Mouse (Mus musculus): Measurements from ENCODE around the gene Asb2.

The Asb2 gene

DNA sequence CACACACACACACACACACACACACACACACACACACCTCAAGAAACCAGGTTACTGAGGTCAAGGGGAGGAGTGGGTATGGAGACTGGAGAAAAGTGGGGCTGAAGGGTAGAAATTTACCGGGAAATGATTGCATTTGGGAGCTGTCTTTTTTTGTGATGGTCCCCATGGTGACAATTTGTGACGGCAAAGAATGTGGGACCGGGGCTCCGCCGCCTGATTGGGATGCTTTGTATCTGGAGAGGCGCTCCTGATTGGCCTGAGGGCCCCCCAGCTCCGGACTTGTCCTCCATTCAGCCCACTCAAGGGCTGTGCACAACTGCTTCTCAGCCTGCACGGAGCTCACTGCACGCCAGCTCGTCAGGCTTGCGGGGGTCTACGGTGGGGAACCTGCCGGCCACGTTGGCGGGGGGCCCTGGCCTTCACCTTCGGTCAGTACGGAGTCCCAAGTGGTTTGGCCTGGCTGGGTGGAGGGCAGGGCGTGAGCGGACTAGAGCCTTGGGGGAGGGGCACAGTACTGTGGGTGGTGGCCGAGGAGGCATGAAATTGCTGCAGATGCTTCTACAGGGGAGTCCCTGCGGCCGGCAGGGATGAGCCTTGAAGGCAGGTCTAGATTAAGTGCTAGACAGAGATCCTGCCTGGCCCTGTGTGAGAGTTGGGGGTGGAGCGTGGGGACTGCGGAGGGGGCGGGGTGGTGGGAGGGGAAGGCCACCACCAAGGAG is 41.0 kb downstream of the Asb2 start:
- no peak for DNase-seq

DNA sequence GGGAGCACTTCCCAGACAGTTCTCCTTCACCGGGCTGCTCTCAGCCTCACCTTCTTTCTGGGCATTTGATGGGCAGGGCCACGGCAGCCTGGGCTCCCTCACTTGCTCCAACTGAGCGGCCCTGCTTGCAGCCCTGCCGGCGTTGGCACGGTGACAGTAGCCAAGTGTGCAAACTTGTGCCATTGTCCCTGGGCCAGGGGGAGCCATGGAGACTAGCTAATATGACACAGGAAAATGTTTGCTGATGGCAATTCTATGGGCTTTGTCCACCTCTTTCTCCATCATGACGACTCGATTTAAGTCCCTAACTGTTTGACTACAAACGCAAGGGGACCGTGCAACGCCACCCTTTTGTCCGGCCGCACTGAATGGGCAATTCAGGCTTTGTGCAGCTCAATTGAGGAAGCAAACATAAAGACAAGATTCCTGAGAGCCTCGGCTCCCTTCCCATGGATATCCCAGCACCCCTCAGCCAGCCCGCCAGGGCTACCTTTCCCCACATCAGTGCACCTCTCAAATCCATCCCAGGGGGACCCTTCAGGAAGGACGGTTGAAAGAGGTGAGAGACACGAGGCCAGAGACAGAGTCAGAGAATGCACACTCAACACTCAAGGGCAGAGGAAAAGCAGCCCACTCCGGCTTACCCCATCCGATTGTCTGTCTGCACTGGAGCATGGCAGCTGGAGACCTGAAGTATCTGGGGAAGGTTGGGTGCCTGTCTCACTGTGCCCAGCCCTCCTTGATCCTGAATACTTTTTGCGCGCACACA is 41.7 kb downstream of the Asb2 start:
- no peak for DNase-seq

DNA sequence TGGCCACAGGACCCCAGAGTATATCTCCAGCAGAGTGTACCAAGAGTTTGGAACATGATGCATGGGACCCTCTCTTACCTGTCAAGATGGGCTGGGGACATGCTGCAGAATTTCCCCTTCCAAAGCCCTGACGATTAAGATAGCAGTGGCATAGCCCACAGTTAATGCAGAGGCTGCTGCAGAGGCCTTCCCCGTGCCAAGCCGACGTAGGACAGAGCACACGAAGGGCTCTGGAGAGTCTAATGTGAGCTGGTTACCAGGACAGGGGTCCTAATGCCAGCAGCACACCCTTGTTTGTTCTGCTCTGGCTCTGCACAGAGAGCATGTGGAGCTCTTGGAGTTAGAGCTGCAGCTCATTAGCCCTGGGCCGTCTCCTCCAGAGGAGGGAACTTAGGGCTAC is 42.5 kb downstream of the Asb2 start:
- DNase-seq, result no peak

DNA sequence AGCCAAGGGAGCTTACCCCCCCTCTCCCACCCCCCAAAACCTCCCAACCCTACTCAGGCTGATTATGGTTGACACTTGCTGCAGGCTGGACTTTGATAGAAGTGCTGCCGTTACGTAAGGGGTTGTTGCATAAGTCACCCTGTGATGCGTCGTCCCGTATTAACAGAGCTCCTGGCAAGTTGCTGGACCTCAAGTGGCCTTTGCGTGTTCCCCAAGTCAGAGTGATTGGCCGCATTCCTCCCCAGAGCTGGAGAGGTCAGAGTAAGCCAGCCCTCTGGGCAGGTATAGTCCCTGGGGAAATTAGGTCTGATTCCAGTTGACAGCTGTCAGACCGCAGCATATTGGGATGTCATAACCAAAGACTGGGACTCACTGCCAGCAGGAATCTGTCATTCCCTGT is 43.9 kb downstream of the Asb2 start:
- DNase-seq, result no peak

DNA sequence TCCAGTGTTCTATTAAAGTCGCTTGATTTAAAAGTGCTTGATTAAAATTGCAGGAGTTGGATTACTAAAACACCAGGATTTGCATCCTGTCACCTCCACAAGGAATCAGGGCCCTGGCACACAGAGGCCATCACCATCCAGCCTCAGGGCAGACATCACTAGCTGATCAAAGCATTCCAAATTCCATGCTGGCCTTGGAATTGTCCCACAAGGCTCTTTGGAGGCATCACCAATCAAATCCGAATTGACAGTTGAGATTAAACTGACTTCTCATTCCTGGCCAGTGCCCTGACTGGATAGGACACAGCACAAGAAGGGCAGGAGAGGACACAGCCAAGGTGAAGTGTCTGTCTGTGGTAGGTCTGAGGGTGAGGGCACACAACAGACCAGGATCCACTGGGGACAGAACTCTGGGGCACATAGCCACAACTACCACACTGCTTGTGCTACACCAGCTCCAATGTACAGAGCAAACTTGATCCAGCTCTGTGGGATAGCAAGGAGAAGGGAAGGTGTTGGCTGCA is 45.0 kb downstream of the Asb2 start, which contains the start of gene Fam181a:
Fam181a (plus strand) TSS at position 232 of the 524 bp plus-strand sequence.
- DNase-seq, result no peak

DNA sequence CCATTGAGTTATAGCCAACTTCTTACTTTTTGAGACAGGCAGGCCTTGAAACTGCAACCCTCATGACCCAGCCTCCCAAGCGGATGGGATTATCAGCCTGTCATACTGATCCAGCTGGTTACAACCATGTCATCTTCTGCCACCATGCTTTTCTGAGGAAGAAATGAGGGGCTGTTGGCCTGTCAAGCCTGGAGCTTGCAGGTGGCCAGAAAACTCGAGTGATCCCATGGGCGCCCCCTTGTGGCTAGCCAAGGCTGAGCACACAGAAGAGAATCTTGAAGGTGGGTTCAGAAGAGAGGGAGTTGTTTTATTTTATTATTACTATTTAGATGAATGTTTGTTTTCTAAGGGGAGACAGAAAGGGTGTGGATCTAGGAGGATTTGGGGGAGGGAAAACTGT is 49.1 kb downstream of the Asb2 start:
- no peak for DNase-seq

DNA sequence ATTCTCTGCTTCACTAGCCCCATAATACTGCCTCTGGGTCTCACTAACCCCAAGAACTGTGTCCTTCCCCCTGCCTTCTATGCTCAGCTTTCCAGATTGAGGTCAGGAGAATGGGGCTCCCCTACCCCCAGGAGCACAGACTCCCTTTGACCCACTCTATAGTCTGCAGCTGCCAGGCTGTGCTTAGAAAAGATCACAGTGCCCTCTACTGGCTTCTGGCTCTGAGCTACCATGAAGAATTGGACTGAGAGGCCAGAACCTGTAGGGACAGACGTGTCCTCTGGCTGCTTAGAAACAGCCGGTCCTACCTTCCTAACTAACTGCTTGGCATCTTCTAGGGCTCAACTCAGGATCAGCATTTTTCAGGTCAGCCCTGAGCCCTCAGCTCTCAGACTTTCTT is 49.6 kb downstream of the Asb2 start:
- DNase-seq, result no peak

DNA sequence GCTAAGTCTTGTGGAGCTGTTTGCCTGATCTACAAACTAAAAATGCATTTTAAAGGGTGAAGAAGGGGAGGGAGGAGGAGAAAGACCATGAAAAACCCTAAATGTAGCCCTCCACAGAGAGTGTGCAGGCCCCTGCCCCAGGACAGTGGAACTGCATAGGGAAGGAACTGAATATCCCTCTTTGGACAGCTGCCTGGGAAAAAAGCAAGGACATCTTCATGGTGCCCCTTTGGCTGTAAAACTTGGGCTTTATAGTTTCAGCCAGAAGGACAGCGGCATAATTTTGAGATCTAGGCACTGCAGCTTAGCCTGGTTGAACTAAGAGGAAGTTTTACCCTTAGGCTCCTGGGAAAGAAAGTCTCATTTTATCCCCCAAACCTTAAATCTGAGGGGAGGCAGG is 52.8 kb downstream of the Asb2 start:
- no peak for DNase-seq

DNA sequence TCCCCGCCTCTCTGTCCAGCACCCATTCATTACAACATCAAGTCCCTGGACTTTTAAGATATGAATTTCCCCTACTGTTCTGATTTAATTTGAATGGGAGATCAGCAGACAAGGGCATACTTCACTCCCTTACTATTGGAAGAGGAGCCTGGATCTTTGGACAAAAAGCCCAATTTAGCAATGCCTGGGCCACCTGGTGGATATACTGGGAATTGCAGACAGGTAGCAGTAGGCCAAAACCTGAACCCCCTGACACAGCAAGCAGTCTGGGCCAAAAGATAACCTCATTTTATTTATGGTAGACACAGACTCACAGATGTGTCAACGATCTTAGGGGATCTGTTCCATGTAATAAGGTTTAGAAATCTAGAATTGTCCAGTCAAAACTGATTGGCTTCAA is 54.2 kb downstream of the Asb2 start:
- peak; percentile 50 for DNase-seq

DNA sequence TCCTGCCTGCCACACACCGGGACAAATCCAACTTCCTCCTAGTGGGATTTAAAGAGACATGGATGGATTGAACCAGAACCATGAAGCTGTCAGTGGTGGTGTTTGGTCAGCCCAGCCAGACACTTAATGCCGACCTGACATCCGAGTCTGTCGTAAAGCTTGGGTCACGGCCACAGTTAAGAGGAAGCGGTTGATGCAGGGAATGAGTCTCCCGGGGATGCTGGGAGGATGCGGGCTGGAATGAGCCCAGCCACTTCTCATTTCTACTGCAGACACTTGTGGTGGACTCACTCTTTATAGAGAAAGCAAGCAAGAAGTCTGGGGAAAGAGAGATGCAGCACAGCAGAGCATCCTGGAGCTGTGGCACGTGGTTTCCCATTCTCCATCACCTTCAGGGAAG is 55.3 kb downstream of the Asb2 start:
- no peak for DNase-seq

DNA sequence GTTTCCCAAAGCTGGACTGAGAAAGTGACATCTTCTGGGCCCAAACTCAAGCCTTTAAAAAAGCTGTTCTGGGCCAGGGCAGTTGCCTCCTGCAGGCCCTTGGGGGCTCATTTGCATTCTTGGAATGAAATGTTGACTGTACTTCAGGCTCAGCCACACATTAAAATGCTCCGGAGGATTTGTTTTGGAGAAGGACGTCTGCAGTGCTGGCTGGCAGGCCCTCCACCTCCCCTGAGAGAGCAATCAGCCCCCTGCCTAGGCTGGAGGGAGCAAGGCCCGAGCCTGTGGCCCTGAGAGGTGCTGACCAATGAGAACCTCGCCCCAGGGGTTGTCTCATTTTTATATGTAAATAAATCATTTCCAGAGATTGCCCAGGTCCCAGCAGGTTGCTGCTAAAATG is 59.5 kb downstream of the Asb2 start:
- DNase-seq, result no peak

DNA sequence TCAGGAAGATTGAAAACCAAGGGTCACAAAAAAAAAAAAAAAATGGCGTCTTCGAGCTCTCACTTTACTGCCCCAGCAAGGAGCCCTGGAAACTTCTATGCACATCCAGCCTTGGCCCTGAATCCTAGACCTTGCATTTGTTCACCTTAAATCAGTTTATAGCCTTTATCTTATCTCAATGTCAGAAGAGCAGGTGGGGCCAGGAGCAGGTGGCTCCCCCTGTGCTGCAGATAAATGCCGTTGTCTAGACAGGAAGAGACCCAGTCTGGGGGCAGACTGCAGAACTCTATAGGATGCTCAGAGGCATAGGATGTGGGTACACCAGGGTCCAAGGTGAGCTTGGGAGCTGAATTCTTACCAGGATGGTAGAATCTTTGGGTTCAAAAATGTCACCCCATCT is 63.4 kb downstream of the Asb2 start:
- no peak for DNase-seq

DNA sequence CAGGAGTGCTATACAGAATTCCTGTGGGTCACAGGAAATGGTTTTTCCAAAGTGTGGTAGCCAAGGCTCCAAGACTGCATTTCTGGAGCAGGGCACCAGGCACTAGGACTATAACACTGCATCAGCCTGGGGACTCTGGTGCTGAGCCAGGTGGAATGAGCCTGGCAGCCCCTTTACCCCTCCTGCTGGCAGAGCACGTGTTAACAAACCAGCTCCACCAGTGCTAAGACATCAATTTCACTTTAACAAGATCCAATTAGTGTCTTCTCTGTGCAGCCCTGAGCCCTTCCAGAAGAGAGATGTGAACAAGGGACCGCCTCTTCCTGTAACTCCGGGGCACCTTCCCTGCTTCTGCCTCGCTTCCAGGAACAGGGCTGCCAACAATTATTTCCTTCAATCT is 68.5 kb downstream of the Asb2 start:
- DNase-seq, result no peak

DNA sequence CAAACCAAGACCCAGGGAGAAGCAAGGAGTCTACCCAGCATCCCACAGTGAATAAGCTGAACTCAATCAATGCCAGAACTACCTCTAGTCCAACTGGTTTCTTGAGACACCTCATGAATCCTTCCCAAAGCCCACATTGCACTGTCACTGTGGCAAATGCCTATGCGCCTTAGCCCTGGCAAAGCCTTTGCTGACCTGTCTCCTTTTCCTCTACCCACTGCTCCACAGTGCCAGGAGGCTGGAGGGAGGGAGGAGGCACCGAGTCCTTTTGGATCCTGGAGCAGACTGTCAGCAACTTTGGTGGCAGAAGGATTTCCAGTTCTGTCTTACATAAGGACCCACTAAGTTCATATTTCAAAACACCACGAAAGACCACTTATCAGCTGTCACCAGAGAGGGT is 72.4 kb downstream of the Asb2 start:
- no peak for DNase-seq

DNA sequence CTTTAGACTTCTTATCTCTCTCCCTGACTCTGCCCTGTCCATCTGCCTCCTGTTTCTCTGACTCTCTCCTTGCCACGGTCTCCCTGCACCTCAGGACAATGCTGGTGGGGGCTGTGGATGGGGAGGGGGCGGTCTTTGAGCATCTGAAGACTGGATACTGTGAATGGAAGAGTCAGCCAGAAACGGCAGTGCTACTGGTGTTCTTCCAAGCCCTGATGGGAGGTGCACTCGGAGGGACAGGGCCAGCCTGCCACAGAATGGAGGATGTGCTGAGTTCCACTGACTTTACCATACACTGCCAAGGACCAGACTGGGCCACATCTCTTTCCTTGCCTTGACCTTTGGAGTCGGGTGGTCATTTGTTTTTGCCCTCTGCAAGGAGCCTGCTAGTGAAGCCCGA is 72.9 kb downstream of the Asb2 start:
- no peak for DNase-seq

DNA sequence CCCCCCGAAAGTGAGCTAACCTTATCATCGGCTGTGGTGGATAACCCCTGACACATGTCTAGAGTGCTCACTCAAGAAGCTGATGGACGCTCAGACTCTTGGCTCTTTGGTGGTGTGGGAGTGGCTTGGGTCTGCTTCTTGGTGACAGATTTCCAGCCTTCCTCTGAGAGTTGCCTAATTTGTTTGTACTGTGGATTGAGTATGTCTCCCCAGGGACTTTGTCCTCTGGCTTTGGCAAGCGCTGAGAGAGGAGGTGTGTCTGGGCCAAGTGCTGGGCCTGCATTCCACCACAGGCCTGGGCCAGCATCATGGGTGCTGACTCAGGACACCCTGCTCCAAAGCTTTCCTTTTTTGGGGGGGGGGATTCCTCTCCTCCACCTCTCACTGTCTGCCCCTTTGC is 73.9 kb downstream of the Asb2 start:
- DNase-seq, result no peak

DNA sequence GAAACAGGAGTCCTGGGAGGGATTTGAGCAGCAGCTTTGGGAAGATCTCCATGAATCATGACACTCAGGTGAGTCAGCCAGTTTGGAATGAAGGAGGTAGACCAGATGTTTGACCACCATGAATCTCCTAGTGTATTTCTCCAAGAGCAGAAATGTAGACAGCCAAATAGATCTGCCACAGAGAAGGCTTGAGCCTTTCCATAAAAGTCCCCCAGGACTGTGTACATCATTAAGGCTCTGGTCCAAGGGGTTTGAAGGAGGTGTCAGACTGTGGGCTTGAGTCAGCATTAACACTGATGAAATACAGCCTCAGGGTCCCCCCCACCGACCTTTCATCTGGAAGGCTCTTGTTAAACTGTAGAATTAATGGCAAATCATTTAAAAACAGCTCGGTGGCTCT is 74.3 kb downstream of the Asb2 start:
- no peak for DNase-seq

DNA sequence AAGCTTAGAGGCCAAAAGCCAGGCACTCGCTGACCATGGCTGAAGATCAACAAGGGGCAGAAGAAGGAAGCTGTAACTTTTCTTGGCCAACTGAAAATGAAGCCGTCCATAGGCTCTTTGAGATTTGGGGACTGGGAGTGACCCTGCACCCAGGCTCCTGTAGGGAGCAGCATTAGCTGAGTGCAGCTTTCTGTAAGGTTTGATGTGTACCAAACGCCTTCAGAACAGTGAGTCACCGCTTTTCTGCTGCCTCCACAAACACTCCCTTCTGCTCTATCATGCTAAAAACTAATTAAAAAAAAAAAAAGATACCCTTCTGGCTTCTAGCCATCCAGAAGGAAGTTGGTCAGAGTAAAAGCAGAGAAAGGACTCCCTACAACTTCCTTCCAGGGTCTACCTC is 79.4 kb downstream of the Asb2 start:
- DNase-seq, result peak; percentile 65

DNA sequence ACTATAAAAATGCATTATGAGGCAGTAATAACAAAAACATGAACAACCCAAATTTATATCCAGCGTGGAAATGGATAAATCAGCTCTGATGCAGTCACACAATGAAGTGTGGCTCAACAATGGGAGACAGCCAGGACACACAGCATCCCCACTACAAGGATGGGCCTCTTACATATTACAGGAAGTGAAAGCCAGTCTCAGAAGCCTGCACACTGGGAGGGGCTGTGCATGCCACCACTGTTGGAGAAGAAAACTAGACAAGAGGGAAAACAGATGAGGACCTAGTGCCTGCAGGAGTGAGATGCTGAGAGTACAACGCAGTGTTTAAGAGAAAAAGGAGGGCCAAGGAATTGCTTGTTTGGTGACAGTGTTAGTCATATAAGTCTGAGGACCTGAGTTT is 82.1 kb downstream of the Asb2 start:
- no peak for DNase-seq

DNA sequence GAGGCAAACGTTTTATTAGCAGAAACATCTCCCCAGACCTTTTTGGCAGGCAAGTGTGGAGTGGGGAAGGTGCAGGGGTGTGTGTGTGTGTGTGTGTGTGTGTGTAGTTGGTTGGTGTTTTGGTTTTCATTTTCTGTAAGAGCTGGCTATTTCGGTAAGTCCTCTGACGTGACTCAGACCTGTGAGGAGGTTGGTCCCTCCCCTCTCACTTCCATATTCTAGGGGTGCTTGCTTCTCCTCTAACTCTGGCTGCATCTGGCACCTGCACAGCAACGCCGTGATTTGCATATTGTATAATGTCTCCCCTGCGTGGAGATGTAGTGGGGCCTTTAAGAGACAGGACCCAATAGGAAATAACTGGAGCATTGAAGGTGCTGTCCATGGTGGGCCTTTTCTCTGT is 82.8 kb downstream of the Asb2 start:
- DNase-seq, result peak; percentile 25

DNA sequence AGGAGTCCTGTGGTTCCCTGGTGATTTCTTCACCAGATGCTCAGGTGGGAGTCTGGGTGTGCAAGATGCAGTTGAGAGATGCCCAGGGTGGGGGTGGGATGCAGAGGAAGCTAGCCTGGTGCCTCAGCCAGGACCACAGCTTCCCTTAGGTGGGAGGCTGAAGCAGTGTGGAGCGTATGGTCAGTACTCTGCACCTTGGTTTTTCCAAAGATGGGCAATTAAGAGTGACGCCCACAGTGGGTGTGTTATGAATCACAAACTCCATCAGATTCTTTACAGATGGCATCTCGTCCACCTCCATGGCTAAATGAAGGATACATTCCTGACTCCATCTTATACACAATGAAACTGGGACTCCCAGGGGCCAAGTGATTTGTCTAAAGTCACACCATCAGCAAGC is 83.6 kb downstream of the Asb2 start:
- peak; percentile 18 for DNase-seq

All from right cerebral cortex, adult 18-20 months (tissue).